Mouse (Mus musculus) lung, adult 2 months (tissue): ENCODE measurements around the gene Timm9.

Source experiments
- CTCF ChIP-seq: fragments of 200-500 bp; IDR thresholded peaks from 2 replicates; pipeline ENCODE4 v1.5.1; 2011; ENCODE audit warnings: mild to moderate bottlenecking, low read length, control low read depth; ENCODE audit not compliant: insufficient read depth
- POLR2A ChIP-seq: fragments of 200-500 bp; IDR thresholded peaks from 2 replicates; pipeline ENCODE4 v1.6.1; 2011; ENCODE audit warnings: low read depth, mild to moderate bottlenecking, control low read depth, low read length, borderline replicate concordance; ENCODE audit errors: extremely low read depth

DNA sequence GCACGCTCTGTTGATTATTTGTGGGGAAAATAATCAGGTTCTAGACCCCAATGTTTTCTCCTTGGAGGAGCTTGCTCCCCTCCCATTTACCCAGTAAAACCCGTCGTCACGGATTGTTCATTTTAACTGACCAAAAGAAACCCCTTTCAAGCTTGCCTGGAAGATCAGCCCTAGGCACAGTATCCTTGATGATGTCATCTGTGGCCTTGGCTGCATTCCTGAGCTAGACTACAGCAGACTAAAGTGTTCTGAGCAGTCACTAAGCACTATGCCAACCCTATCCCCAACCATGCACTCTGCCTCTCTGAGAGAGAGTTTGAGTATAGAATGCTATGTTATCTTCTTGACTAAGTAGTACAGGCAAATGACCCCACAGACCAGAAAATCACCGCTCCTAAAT, 20.1 kb downstream of the Timm9 start:
- TF ChIP-seq CTCF (no peak), POLR2A (no peak)
